Mouse (Mus musculus): ENCODE data around the gene Cand1.

The Cand1 gene

DNA sequence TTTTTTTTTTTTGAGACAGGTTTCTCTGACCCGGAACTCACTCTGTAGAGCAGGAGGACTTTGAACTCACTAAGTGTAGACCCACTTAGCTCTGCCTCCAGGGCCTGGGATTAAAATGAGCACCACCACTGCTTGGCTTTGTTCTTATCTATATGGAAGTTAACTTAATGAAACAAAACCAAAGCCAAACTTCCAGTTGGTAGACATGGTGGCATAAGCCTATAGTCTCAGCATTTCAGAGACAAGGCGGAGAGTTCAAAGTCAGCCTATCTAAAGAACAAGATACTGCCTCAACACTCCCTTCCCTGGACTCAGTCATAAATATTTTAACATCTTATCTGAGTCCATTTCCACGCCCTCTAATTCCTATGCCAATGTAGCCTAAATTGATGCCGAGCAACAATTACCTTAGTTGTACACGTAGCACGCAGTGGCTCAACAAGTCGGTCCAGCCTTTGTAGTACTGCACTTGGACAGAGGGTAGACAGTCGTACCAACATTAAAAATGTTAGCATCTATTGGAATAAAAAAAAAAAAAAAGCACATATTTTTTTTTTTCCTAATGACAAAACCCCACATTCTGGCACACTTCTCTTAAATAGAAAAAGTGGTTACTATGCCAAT is 33.4 kb downstream of the Cand1 start:
- no peak for DNase-seq

GRCm38 (mm10) chr10:119205229-119205628 is 34.6 kb downstream of the Cand1 start:
- no peak for DNase-seq

GRCm38 (mm10) chr10:119204334-119204946 is 35.4 kb downstream of the Cand1 start:
- peak; percentile 29 for DNase-seq

- DNase-seq: no peak
Observed at GRCm38 (mm10) chr10:119199864-119200263, 40.0 kb downstream of the Cand1 start.

- no peak for DNase-seq
Observed at GRCm38 (mm10) chr10:119198186-119198880, 41.5 kb downstream of the Cand1 start.

- no peak for DNase-seq
Observed at GRCm38 (mm10) chr10:119197621-119198150, 42.2 kb downstream of the Cand1 start.

GRCm38 (mm10) chr10:119192598-119193372 is 47.1 kb downstream of the Cand1 start:
- no peak for DNase-seq

- no peak for DNase-seq
Observed at GRCm38 (mm10) chr10:119187720-119188119, 52.1 kb downstream of the Cand1 start.

- DNase-seq: no peak
Observed at GRCm38 (mm10) chr10:119169656-119170055, 70.2 kb downstream of the Cand1 start.

GRCm38 (mm10) chr10:119169237-119169636 is 70.6 kb downstream of the Cand1 start:
- no peak for DNase-seq

DNA sequence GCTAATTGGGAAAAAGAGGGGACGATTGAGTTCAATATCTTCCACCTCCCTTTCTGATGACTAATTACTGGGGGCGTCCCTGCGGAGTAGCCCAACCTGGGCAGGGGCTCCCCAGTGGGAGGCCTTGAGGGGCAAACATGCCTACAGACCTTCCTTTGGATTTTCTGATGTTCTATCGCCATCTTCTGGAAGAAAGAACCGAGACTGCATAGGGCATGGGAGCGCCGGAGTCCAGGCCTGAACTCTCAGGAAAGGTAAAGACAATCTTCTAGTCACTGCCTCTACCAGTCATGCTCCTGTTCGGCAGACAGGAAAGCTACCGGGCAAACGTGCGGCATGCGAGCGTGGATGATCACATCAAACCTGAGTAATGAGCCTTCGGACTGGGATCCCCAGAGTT is 71.1 kb downstream of the Cand1 start:
- DNase-seq: no peak

- no peak for DNase-seq
Observed at GRCm38 (mm10) chr10:119167858-119168257, 72.0 kb downstream of the Cand1 start.

DNA sequence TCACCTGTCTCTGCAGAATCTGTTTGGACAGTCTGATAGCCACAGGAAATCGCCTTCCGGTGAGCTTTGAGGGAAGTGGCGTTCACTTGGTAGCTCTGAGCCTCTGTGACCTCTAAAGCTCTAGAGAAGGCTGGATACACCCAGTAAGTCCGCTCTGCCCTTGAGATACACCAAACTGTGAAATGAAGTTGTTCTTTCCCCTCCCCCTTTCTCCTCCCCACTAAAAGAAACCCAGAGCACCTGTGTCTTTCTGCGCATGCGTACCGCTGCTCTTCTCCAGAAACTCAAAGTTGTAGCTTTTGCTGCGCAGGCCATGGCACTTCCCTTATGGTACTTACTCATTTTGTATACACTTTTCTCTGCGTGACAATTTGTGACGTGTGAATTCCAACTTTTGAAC is 74.8 kb downstream of the Cand1 start:
- no peak for DNase-seq

- peak; percentile 10 for DNase-seq
Observed at GRCm38 (mm10) chr10:119161820-119162382, 78.0 kb downstream of the Cand1 start.

DNA sequence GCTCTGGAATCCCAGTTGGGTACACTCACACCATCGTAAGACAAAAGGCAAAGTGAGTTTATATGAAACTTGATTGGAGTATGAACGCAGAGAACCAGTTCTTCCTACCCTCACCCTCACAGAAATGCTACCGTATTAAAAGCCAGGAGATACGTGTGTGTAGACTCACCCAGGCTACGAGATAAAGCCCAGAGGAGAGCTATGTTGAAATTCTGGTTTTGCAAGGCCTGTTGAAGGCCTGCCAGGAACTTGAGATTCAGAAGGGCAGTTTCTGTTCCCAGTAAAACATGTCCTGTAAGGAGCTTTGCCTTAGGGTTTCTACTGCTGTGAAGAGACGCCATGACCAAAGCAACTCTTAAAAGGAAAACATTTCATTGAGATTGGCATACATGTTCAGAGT is 79.7 kb downstream of the Cand1 start:
- no peak for DNase-seq

- no peak for DNase-seq
Observed at GRCm38 (mm10) chr10:119149261-119149660, 90.6 kb downstream of the Cand1 start.

Data from kidney, adult 11 months (tissue).